Mouse (Mus musculus): ENCODE data around the gene Skor1. TPM values are rescaled to one million over a fixed set of nuclear protein-coding genes. Genes with fewer than 3 reads are reported as not detected.
A peak's percentile ranks its signal among the peaks of the same experiment; 100 is the strongest.

The Skor1 gene
- polyA plus RNA-seq (2014; fragmentation: Nextera tagmentation; extraction: Ambion mirVana), result 0.33 and 0.43 TPM in 2 replicates

- Histone ChIP-seq H3K9me3 (ENCODE audit: control insufficient read depth, low read length) (peaks cover 5% of the 10 kb centered on the region; the same call in 1 of the 2 replicates), H3K4me1 (replicated peaks; ENCODE audit: control insufficient read depth, insufficient read depth, low read length) (peaks cover 27% of the 10 kb centered on the region), H3K27ac (ENCODE audit: low read depth, low read length) (no peak within 1 kb of the TSS), H3K36me3 (ENCODE audit: control insufficient read depth, insufficient read depth, low read length) (no peaks in the 10 kb centered on the region), H3K27me3 (ENCODE audit: control insufficient read depth, insufficient read depth, low read length) (peaks cover 100% of the 10 kb centered on the region), H3K9ac (ENCODE audit: low read length) (no peak within 1 kb of the TSS), H3K4me2 (ENCODE audit: low read depth, low read length, severe bottlenecking) (peak within 1 kb of the TSS; percentile 78), H3K4me3 (ENCODE audit: low read depth, low read length) (peak within 1 kb of the TSS; percentile 32)
- no peak for DNase-seq (ENCODE audit: low spot score)
- ATAC-seq (replicated peaks; ENCODE audit: low FRiP score), result 0 out of 2 replicates have a peak, but pooled peaks have one; percentile 21
- WGBS, result under 1% methylated on average over 82 of the region's 108 CpGs
These were observed at the start of gene Skor1 for GRCm38 (mm10) chr9:63148410-63149371. Skor1 (minus strand) TSS chr9:63148961.

GRCm38 (mm10) chr9:63197252-63197651, 48.5 kb upstream of the Skor1 start:
- Histone ChIP-seq H3K36me3 (ENCODE audit: control insufficient read depth, insufficient read depth, low read length) (no peaks in the 10 kb centered on the region), H3K4me3 (ENCODE audit: low read depth, low read length) (no peak overlapping the region), H3K9ac (ENCODE audit: low read length) (no peak overlapping the region), H3K9me3 (ENCODE audit: control insufficient read depth, low read length) (no peaks in the 10 kb centered on the region), H3K27ac (ENCODE audit: low read depth, low read length) (no peak overlapping the region), H3K4me2 (ENCODE audit: low read depth, low read length, severe bottlenecking) (no peak overlapping the region), H3K27me3 (ENCODE audit: control insufficient read depth, insufficient read depth, low read length) (peaks cover 5% of the 10 kb centered on the region), H3K4me1 (replicated peaks; ENCODE audit: control insufficient read depth, insufficient read depth, low read length) (peaks cover 11% of the 10 kb centered on the region; the same call in 1 of the 2 replicates)
- WGBS, result 5% methylated on average over 8 of the region's 8 CpGs
- no peak for ATAC-seq (replicated peaks; ENCODE audit: low FRiP score)
- DNase-seq (ENCODE audit: low spot score), result no peak

DNA sequence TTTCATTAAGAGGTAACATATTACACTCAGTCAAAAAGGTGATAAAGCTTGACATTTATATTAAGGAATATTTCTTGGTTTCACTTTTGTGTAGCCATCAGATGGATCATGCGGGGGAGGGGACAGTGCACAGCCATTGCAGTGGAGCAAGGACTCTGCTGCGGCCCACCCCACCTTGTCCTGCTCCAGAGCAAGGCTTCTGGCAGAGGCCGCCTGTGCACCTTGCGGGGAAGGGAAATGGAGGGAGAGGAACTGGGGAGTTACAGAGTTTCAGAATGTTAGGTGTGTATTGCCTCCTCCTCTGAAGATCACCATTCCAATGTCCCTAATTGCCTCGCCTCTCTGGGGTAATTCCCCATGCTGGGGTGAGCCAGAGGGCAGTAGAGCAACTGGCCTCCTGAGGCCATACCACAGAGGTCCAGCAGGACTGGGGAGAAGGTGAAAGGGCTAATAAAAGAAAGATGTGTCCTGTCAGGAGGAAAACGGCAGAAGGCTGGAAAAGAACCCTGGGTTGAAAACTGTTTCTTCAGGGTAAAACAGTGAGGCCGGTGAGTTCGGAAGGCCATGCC, 47.4 kb upstream of the Skor1 start:
- Histone ChIP-seq H3K27me3 (ENCODE audit: control insufficient read depth, insufficient read depth, low read length) (peaks cover 5% of the 10 kb centered on the region), H3K9ac (ENCODE audit: low read length) (no peak overlapping the region), H3K4me2 (ENCODE audit: low read depth, low read length, severe bottlenecking) (no peak overlapping the region), H3K36me3 (ENCODE audit: control insufficient read depth, insufficient read depth, low read length) (no peaks in the 10 kb centered on the region), H3K4me3 (ENCODE audit: low read depth, low read length) (no peak overlapping the region), H3K9me3 (ENCODE audit: control insufficient read depth, low read length) (no peaks in the 10 kb centered on the region), H3K27ac (ENCODE audit: low read depth, low read length) (no peak overlapping the region), H3K4me1 (replicated peaks; ENCODE audit: control insufficient read depth, insufficient read depth, low read length) (peaks cover 11% of the 10 kb centered on the region; the same call in 1 of the 2 replicates)
- ATAC-seq (replicated peaks; ENCODE audit: low FRiP score) (no peak), DNase-seq (ENCODE audit: low spot score) (peak; percentile 52)
- 34% methylated on average over 8 of the region's 8 CpGs for WGBS

GRCm38 (mm10) chr9:63195523-63195922, 46.8 kb upstream of the Skor1 start:
- Histone ChIP-seq H3K4me2 (ENCODE audit: low read depth, low read length, severe bottlenecking) (no peak overlapping the region), H3K36me3 (ENCODE audit: control insufficient read depth, insufficient read depth, low read length) (no peaks in the 10 kb centered on the region; the same call in 1 of the 2 replicates), H3K27ac (ENCODE audit: low read depth, low read length) (no peak overlapping the region), H3K4me3 (ENCODE audit: low read depth, low read length) (no peak overlapping the region), H3K27me3 (ENCODE audit: control insufficient read depth, insufficient read depth, low read length) (peaks cover 5% of the 10 kb centered on the region), H3K9me3 (ENCODE audit: control insufficient read depth, low read length) (no peaks in the 10 kb centered on the region), H3K4me1 (replicated peaks; ENCODE audit: control insufficient read depth, insufficient read depth, low read length) (peaks cover 11% of the 10 kb centered on the region; the same call in 1 of the 2 replicates), H3K9ac (ENCODE audit: low read length) (no peak overlapping the region)
- 11% methylated on average over 4 of the region's 4 CpGs for WGBS
- ATAC-seq (replicated peaks; ENCODE audit: low FRiP score) (no peak; the same call in 1 of the 2 replicates), DNase-seq (ENCODE audit: low spot score) (no peak)

DNA sequence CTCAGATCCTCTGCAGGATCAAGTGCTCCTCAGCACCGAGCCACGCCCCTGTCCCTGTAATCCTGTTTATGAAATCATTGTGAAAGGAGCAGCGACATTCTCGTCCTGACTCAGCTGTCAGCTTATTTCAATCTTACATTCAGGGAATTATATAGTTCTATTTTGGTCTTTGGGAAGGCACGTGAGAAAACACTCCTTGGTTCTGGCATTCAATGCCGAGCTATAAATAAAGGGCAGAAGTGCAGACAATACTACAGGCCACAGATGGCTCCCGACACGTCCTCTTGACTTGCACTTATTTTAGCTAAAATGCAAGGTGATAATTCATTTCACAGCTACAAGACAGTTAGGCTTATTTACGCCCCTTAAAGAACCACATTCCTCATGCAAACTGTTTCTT, 46.0 kb upstream of the Skor1 start:
- no peak overlapping the region for H3K9ac ChIP-seq (ENCODE audit: low read length)
- no peak overlapping the region for H3K4me2 ChIP-seq (ENCODE audit: low read depth, low read length, severe bottlenecking)
- no peaks in the 10 kb centered on the region for H3K9me3 ChIP-seq (ENCODE audit: control insufficient read depth, low read length)
- no peak for DNase-seq (ENCODE audit: low spot score)
- peaks cover 11% of the 10 kb centered on the region; the same call in 1 of the 2 replicates for H3K4me1 ChIP-seq (replicated peaks; ENCODE audit: control insufficient read depth, insufficient read depth, low read length)
- 75% methylated on average over 9 of the region's 9 CpGs for WGBS
- no peak for ATAC-seq (replicated peaks; ENCODE audit: low FRiP score)
- peaks cover 7% of the 10 kb centered on the region for H3K27me3 ChIP-seq (ENCODE audit: control insufficient read depth, insufficient read depth, low read length)
- H3K27ac ChIP-seq (ENCODE audit: low read depth, low read length), result no peak overlapping the region
- H3K36me3 ChIP-seq (ENCODE audit: control insufficient read depth, insufficient read depth, low read length), result no peaks in the 10 kb centered on the region; the same call in 1 of the 2 replicates
- H3K4me3 ChIP-seq (ENCODE audit: low read depth, low read length), result no peak overlapping the region

GRCm38 (mm10) chr9:63192809-63193208, 44.0 kb upstream of the Skor1 start:
- WGBS, result 79% methylated on average over 4 of the region's 4 CpGs
- no peak overlapping the region for H3K9ac ChIP-seq (ENCODE audit: low read length)
- ATAC-seq (replicated peaks; ENCODE audit: low FRiP score), result no peak
- no peak overlapping the region for H3K27ac ChIP-seq (ENCODE audit: low read depth, low read length)
- H3K4me3 ChIP-seq (ENCODE audit: low read depth, low read length), result no peak overlapping the region
- H3K4me1 ChIP-seq (replicated peaks; ENCODE audit: control insufficient read depth, insufficient read depth, low read length), result peaks cover 17% of the 10 kb centered on the region
- DNase-seq (ENCODE audit: low spot score), result no peak
- no peaks in the 10 kb centered on the region for H3K9me3 ChIP-seq (ENCODE audit: control insufficient read depth, low read length)
- H3K4me2 ChIP-seq (ENCODE audit: low read depth, low read length, severe bottlenecking), result no peak overlapping the region
- no peaks in the 10 kb centered on the region; the same call in 1 of the 2 replicates for H3K36me3 ChIP-seq (ENCODE audit: control insufficient read depth, insufficient read depth, low read length)
- H3K27me3 ChIP-seq (ENCODE audit: control insufficient read depth, insufficient read depth, low read length), result peaks cover 13% of the 10 kb centered on the region

DNA sequence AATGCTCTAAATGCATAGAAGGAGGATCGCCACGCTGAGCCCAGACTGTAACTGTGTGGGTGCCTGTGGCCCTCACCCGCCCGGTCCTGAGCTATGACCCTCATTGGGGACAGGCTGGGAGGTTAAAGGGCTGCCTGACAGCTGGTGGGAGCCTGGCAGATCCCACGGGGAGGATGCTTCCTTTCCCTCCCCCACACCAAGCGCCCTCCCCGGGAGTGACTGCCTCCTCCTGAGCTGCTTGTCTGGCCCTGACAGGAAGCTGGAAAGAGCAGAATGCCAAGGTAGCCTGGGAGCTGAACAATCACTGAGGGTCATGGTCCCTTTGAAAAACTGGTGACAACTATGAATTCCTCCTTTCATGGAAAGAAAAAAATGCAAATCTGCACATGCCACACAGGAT, 38.5 kb upstream of the Skor1 start:
- no peak overlapping the region for H3K9ac ChIP-seq (ENCODE audit: low read length)
- WGBS, result 21% methylated on average over 7 of the region's 7 CpGs
- H3K27me3 ChIP-seq (ENCODE audit: control insufficient read depth, insufficient read depth, low read length), result peaks cover 50% of the 10 kb centered on the region
- H3K36me3 ChIP-seq (ENCODE audit: control insufficient read depth, insufficient read depth, low read length), result no peaks in the 10 kb centered on the region; the same call in 1 of the 2 replicates
- H3K4me2 ChIP-seq (ENCODE audit: low read depth, low read length, severe bottlenecking), result no peak overlapping the region
- no peak overlapping the region for H3K4me3 ChIP-seq (ENCODE audit: low read depth, low read length)
- ATAC-seq (replicated peaks; ENCODE audit: low FRiP score) (no peak), DNase-seq (ENCODE audit: low spot score) (no peak)
- no peak overlapping the region for H3K27ac ChIP-seq (ENCODE audit: low read depth, low read length)
- H3K9me3 ChIP-seq (ENCODE audit: control insufficient read depth, low read length), result no peaks in the 10 kb centered on the region
- peaks cover 21% of the 10 kb centered on the region for H3K4me1 ChIP-seq (replicated peaks; ENCODE audit: control insufficient read depth, insufficient read depth, low read length)

GRCm38 (mm10) chr9:63185249-63185648, 36.5 kb upstream of the Skor1 start:
- Histone ChIP-seq H3K4me1 (replicated peaks; ENCODE audit: control insufficient read depth, insufficient read depth, low read length) (peaks cover 36% of the 10 kb centered on the region), H3K27me3 (ENCODE audit: control insufficient read depth, insufficient read depth, low read length) (peaks cover 59% of the 10 kb centered on the region), H3K27ac (ENCODE audit: low read depth, low read length) (no peak overlapping the region), H3K36me3 (ENCODE audit: control insufficient read depth, insufficient read depth, low read length) (no peaks in the 10 kb centered on the region), H3K4me3 (ENCODE audit: low read depth, low read length) (no peak overlapping the region), H3K9me3 (ENCODE audit: control insufficient read depth, low read length) (no peaks in the 10 kb centered on the region), H3K9ac (ENCODE audit: low read length) (no peak overlapping the region), H3K4me2 (ENCODE audit: low read depth, low read length, severe bottlenecking) (no peak overlapping the region)
- ATAC-seq (replicated peaks; ENCODE audit: low FRiP score), result no peak
- no peak for DNase-seq (ENCODE audit: low spot score)
- WGBS, result 88% methylated on average over 7 of the region's 7 CpGs

All from forebrain, embryonic 11.5 days (tissue).